Mouse (Mus musculus) mature B cell (primary cell): ENCODE measurements around the gene Ccdc124.
"Not testable (repeated sequence)": the region's sequence is repeated elsewhere in the genome, so short reads cannot be mapped to it uniquely, and the experiment has no call there.

Experiments
- in situ Hi-C: fragments of 300-500 bp; cut with MboI; formaldehyde crosslinking; loops from 2 replicates; pipeline ENCODE4 v1.14.3; 2019

Gene Ccdc124

GRCm38 (mm10) chr8:70895571-70896259, 22.0 kb upstream of the Ccdc124 start:
- in situ Hi-C loops, result not testable (repeated sequence)

GRCm38 (mm10) chr8:70894771-70895545, 21.2 kb upstream of the Ccdc124 start:
- in situ Hi-C loops, result no loop called here

- in situ Hi-C loops, result no loop called here
Measured at GRCm38 (mm10) chr8:70894385-70894720, 20.6 kb upstream of the Ccdc124 start.

GRCm38 (mm10) chr8:70893656-70894384, 20.1 kb upstream of the Ccdc124 start:
- in situ Hi-C loops, result no loop called here

GRCm38 (mm10) chr8:70892896-70893655, 19.3 kb upstream of the Ccdc124 start:
- in situ Hi-C loops, result no loop called here

- in situ Hi-C loops, result no loop called here
Measured at GRCm38 (mm10) chr8:70892022-70892895, 18.5 kb upstream of the Ccdc124 start, which contains the start of gene Slc5a5. Slc5a5 (minus strand) TSS chr8:70892757.

- in situ Hi-C loops, result no loop called here
Measured at GRCm38 (mm10) chr8:70891356-70891755, 17.6 kb upstream of the Ccdc124 start.

GRCm38 (mm10) chr8:70890656-70891055, 16.9 kb upstream of the Ccdc124 start:
- in situ Hi-C loops, result no loop called here

GRCm38 (mm10) chr8:70887669-70888068, 13.9 kb upstream of the Ccdc124 start:
- in situ Hi-C loops, result no loop called here

- in situ Hi-C loops, result no loop called here
Measured at GRCm38 (mm10) chr8:70885612-70886011, 11.9 kb upstream of the Ccdc124 start.

GRCm38 (mm10) chr8:70884683-70885082, 10.9 kb upstream of the Ccdc124 start:
- in situ Hi-C loops, result no loop called here

- in situ Hi-C loops, result no loop called here
Measured at GRCm38 (mm10) chr8:70884186-70884585, 10.5 kb upstream of the Ccdc124 start.

GRCm38 (mm10) chr8:70880546-70880945, 6.8 kb upstream of the Ccdc124 start:
- in situ Hi-C loops, result no loop called here

- in situ Hi-C loops, result no loop called here
Measured at GRCm38 (mm10) chr8:70880126-70880525, 6.4 kb upstream of the Ccdc124 start.

- in situ Hi-C loops, result no loop called here
Measured at GRCm38 (mm10) chr8:70879500-70879899, 5.8 kb upstream of the Ccdc124 start.

GRCm38 (mm10) chr8:70878178-70878577, 4.4 kb upstream of the Ccdc124 start:
- in situ Hi-C loops, result no loop called here

GRCm38 (mm10) chr8:70876382-70876781, 2.6 kb upstream of the Ccdc124 start:
- in situ Hi-C loops, result no loop called here

GRCm38 (mm10) chr8:70874441-70874840, 706 bp upstream of the Ccdc124 start:
- in situ Hi-C loops, result no loop called here

- in situ Hi-C loops, result no loop called here
Measured at GRCm38 (mm10) chr8:70872643-70873363, 932 bp downstream of the Ccdc124 start.

- in situ Hi-C loops, result no loop called here
Measured at GRCm38 (mm10) chr8:70871195-70871807, 2.4 kb downstream of the Ccdc124 start.
